Mouse (Mus musculus) embryo, embryonic 10 days (tissue): ENCODE measurements around the gene Sarnp.
"Not testable (repeated sequence)": the region's sequence is repeated elsewhere in the genome, so short reads cannot be mapped to it uniquely, and the experiment has no call there.

Source experiments
- DNase-seq: peaks from one replicate; pipeline ENCODE4 v3.0.0-alpha.2; 2015; ENCODE audit warnings: low spot score

Sarnp gene

DNA sequence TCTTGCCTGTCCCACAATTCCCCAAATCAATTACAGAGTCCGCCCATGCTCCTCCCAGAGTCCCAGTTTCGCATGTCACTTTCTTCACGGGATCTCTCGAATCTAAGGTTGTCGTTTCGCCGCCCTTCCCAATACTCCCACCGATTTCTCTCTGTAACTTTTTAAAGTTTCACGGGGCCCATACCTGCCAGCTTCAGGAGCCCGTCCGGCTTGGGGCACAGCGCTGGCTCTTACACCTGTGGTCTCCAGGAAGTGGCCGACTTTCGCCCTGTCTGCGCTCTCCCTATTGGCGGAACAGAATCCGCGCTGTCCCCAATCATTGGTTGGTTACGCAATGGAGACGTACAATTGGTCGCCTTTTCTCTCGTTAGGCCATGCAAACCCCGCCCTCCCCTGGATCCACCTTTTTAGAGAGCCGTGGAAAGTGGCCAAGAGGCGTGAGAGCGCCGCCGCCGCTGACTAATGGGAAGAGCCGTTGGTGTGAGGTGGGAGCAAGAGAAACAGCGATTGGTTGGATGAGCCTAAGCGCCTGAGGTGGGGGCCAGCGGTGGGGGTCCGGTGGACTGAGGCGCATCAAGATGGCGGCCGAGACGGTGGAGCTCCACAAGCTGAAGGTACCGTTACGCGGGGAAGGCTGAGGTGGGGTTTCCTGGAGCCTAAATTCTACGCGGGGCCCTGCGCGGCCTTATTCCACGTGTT lies 4.4 kb downstream of the Sarnp start, which contains the start of gene Ormdl2:
Gene Ormdl2 (minus strand): TSS at position 288 of the 699 bp plus-strand sequence.
- peak; percentile 99 for DNase-seq

DNA sequence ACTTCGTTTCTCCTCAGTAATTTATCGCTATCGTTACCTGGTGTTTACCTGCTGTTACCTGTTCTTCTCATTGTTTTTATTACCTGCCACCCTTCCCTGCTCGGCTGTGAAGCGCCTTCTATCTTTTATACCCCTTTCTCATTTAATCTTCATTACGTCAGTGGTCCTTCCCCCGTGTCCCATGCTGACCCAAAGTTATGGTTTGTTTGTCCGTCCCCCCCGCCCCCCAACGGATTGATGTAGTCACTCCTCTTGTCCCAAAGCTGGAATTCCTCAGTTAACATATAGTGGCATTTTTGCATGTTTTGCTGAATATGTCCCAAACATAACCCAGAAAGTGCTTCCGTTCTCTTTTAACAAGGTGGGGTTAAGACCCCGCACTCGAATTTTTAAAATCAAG lies 5.0 kb downstream of the Sarnp start:
- DNase-seq, result no peak

GRCm38 (mm10) chr10:128823087-128823486 lies 6.0 kb downstream of the Sarnp start:
- not testable (repeated sequence) for DNase-seq

GRCm38 (mm10) chr10:128823821-128824220 lies 6.7 kb downstream of the Sarnp start:
- DNase-seq, result no peak

DNA sequence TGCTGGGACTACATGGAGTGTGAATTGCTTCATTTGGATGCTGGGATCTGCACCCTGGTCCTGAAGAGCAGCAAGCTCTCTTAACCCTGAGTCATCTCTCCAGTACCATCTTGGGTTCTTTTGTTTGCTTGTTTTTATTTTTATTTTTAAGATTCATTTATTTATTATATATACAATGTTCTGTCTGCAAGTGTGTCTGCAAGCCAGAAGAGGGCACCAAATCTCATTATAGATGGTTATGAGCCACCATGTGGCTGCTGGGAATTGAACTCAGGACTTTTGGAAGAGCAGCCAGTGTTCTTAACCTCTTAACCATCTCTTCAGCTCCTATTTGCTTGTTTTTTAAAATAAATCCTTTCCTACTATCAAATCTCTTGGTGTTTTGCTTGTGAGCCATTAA lies 20.3 kb downstream of the Sarnp start:
- no peak for DNase-seq

DNA sequence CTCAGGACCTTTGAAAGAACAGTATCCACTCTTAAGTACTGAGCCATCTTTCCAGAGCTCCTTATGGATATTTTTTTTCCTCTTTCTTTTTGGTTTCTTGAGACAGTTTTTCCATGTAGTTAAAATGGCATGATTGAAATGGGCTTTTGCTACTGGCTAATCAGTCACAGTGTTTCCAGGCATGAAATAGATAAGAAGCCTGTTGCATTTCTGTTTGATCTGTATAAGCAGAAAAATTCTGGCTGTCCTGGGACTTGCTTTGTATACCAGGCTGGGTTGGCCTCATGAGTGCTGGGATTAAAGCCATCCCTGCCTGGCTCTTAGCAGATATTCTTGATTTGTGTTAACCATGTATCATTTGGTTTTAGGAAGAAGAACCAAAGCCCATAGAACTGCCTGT lies 22.3 kb downstream of the Sarnp start:
- DNase-seq, result no peak

DNA sequence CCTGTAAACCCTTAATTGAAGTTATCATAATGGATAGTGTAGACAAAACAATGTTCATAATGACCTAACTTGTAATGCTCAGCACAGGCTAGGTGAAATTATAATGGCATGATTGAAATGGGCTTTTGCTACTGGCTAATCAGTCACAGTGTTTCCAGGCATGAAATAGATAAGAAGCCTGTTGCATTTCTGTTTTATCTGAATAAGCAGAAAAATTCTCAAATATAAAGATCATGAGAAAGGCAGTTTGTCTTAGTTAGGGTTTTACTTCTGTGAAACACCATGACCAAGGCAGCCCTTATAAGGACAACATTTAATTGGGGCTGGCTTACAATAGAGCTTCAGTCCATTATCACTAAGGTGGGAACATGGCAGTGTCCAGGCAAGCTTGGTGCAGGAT lies 23.5 kb downstream of the Sarnp start:
- no peak for DNase-seq

DNA sequence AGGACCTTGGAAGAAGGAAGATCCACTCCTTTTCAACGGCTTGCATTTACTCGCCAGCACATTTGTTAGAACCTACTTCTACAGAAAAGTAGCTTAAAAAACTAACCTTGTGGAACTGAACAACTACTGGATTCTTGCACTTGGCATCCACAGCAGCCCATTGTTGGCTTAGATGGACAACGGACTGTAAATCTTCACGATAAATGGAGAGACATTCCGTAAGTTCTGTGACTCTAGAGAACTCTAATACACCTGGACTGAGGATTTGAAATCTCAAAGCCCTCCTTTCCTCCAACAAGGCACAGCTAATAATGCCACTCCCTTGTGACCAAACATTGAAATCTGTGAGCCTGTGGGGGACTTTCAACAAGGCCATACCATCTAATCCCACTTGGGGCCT lies 26.1 kb downstream of the Sarnp start:
- no peak for DNase-seq

- peak; percentile 71 for DNase-seq
Observed at GRCm38 (mm10) chr10:128845516-128845915, 28.4 kb downstream of the Sarnp start.

DNA sequence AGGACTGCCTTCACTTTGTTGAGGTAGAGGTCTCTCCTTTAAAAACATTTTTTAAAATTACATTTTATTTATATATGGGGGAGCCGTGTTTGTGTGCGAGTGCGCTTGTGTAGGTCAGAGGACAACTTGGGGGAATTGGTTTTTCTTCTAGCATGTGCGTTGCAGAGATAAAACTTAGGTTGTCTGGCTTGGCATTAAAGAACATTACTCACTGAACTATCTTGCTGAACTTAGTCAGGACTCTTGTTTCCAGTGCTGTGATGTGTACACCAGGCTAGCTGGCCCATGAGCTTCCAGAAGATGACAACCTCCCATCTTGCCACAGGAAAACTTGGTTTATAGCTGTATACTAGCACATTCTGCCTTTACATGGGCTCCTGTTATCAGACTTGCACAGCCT lies 29.5 kb downstream of the Sarnp start:
- no peak for DNase-seq

DNA sequence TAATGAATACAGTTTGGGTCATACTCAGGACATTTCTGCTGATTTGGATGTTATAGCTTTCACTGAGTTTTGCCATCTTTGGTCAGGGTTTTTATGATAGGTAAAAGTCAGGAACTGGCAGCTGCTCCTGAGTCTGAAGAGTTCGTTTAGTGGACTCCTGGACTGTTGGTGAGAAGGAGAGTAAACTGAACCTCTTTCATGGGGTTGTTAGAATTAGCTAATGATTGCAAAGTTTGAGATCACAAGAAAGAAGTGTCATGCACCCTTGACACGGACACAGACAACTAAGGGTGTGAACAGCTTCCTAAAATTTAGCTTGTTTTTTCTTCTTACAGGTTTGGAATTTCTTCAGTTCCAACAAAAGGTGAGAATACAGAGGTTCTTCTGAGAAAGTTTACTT lies 31.3 kb downstream of the Sarnp start:
- DNase-seq, result no peak

- no peak for DNase-seq
Observed at GRCm38 (mm10) chr10:128850339-128850738, 33.2 kb downstream of the Sarnp start.

DNA sequence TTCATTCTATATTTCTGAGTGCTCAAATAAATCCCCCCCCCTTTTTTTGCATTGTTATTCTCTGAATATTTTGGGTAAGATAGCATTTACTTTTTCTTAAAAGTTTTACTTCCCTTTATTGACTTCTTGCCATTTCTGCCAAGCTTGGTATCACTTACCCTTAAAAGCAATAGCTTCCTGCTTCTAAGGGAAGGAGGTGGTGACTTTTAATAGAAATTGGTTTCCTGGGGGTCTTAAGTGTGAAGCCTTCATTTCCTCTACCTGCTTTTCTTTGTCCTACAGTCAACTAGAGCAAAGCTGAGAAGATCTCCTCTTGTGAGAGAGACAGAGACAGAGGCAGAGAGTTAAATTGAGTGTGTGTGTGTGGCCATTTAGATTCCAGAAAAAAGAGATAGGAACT lies 44.0 kb downstream of the Sarnp start:
- DNase-seq, result no peak

DNA sequence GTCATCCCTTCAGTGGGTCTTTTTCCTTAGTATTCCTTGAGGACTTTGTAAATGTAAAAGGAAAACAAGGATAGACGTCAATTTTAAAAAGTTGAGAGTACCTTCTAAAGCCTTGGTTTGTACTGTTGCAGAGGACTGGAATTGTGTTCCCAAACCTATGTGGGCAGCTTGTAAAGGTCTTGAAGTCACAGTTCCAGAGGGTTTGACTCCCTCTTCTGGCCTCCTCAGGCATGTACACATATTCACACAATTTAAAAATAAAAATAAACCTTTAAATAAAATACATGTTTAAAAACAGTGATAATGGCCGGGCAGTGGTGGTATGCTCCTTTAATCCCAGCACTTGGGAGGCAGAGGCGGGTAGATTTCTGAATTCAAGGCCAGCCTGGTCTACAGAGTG lies 48.9 kb downstream of the Sarnp start:
- DNase-seq, result no peak

DNA sequence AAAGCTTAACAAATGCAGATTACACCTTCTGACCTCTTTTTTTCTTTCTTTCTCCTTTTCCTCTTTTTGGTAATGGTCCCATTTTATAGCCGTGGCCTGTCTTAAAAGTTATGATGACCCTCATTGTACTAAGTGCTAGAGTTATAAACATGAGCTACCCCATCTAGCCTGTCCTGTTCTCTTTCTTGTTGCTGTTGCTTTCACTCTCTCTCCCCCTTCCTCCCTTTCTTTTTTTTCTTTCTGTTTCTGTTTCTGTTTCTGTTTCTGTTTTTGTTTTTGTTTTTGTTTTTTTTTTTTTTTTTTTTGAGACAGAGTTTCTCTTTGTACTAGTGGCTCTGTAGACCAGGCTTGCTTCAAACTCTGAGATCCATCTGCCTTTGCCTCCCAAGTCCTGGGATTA lies 49.4 kb downstream of the Sarnp start:
- no peak for DNase-seq

- DNase-seq, result no peak
Observed at GRCm38 (mm10) chr10:128870341-128870740, 53.2 kb downstream of the Sarnp start.

GRCm38 (mm10) chr10:128878291-128878690 lies 61.2 kb downstream of the Sarnp start:
- no peak for DNase-seq

- DNase-seq, result no peak
Observed at GRCm38 (mm10) chr10:128878811-128879210, 61.7 kb downstream of the Sarnp start.

- no peak for DNase-seq
Observed at GRCm38 (mm10) chr10:128882067-128882466, 64.9 kb downstream of the Sarnp start.

DNA sequence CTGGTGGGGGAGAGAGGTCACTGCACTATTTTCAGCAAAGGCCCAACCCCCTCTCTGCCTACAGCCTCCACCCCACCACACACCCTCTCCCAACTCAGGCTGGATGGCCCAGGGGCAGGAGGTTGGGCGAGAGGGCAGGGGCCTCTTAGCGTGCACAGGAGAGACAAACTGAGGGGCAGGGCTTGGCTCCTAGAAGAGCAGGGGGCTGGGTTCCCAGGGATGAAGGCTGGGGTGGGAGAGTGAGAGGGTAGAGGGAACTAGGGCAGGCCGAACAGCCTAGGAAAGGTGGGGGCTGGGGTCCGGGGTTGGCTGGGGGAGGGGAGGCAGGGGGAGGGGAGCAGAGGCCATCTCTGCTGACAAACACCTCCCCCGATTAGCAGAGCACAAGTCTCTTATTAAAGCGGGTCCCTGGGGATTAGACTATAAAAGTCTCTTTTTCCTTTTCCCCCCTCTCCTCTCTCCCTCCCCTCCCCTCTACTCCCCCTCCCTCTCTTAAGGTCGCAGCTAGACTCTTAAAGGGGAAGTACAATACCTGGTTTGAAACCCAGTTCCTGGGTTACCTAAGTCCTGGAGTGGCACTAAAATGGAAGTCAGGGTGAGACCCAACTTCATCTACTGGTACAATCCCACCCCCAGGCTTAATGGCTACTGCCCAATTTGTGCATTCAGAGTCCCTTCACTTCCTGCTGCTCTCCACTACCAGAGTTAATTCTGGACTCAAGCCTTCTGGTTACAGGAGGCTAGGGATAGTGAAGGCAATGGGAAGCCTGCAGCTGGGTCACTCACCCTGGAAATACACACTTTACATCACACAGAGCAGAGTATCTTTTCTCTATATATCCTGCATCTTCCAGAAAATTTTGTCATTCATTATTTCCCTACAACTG lies 72.1 kb downstream of the Sarnp start:
- peak; percentile 90 for DNase-seq

DNA sequence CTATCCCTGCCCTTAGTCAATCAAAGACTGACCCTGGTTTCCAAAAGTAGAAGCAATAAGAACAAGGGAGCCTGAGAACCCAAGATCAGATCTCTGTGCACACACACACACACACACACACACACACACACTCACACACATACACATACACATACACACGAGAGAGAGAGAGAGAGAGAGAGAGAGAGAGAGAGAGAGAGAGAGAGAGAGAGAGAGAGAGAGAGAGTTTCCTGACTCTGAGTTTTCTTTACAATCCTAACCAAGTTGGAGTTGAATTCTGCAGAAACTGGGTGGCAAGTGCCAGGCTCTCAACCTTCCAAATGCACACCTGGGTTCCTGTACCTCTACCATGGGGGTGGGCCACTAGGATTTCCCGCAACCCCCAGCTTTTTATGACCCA lies 72.7 kb downstream of the Sarnp start:
- DNase-seq, result no peak

DNA sequence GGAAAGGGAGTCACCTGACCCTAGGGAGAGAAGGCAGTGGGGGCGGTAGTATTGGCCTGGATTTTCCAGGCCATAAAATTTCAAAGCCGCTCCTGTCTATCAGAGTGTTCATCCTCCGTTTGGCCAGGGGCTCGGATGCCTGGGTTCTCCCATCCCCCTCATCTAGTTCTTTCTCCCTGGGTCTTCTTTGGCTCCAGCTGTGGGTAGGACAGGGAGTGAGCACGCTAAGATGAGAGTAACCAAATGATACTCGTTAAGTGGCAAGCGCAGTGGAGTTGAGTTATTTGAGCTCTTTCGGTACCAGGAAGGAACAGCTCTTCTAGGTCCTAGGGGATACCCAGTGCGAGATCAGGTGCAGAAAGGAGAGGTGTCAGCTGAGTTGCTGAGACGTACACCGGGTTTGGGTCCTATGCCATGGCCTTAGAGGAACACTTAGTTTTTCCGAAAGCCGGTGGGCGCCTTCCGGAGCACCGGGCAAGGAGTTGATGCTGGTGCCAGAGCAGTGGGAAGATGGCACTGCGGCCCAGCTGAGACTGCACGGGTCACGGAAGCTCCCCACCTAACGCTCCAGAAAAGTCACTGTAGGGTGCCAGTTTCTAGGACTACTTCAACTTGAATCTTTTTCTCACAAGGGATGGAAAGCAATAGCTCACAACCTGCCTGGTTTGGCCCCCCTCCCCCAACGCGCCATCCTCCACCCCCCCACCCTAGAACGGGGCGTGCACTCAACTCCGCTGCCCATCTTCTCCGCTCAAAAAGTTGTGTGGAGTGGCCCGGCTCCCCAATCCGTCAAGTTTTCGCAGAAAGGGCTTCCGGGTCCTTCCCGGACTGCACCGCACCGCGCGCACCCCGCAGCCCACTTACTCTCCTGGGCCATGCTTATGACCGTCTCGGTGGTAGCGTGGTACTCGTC lies 73.5 kb downstream of the Sarnp start:
- DNase-seq, result peak; percentile 35
